Mouse (Mus musculus) kidney, postnatal 10 days (tissue): ENCODE measurements at regions not wholly inside any gene's neighbourhood (a gene's known extent, or its start where the extent isn't known, plus 50 kb on each side); places are given as distances from the start of the nearest gene placed in this dataset.

ENCODE experiments used
- DNase-seq: peaks from one replicate; pipeline ENCODE4 v3.0.0; 2021; ENCODE audit warnings: mixed read lengths

DNA sequence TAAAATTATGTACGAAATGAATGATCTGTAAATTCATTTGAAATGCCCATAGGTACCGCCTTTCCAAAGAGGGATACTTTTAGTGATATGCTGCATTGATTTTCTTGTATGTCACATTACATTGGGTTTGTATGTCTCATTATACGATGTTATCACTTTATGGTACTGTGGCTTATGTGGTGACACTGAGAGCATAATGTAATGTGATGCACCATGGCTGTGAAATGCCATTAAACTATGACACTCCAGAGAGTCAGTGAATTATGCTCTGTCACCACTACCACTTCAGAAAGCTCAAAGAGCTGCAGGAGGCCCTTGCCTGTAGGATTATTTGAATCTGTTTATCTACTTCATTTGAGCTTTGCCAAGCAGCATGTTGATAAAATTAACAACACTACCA lies 695.4 kb upstream of the Slc10a2 start:
- no peak for DNase-seq

DNA sequence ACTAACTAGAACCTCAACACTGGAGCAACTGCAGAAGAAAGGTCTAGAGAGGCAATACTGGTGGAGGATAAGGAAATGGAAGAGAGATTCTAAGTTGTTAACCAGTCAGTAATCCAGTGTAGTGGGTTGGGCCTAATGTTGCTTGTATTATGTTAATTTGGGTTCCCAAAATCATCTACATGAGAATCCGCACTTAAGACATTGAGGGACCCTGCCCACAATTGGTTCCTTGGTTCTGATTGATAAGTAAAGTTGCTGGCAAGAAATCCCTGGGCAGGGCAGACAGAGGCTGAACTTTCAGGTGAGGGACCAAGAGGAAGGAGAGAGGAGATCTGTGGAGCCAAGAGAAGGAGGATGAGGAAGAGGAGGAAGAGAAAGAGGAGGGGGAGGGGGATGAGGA lies 651.2 kb upstream of the Slc10a2 start:
- DNase-seq: no peak

DNA sequence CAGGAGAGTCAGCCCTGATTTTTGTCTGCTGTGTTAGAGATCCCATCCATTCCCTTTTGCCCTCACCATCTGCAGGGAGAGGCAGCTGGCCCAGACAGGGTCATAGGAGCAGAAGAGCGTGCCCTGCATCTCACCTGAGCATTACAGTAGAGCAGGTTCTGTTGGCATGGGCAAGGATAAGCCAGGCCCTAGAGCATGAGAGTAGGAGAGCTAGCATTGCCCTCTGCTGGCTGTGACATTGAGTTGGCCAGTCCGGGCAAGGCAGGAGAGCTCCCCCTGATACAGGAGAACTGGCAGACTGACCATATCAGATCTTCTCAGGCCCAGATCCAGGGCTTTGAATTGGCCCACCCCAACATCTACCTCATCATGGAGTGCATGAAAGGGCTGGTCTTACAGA lies 634.4 kb upstream of the Slc10a2 start:
- DNase-seq: peak; percentile 16

DNA sequence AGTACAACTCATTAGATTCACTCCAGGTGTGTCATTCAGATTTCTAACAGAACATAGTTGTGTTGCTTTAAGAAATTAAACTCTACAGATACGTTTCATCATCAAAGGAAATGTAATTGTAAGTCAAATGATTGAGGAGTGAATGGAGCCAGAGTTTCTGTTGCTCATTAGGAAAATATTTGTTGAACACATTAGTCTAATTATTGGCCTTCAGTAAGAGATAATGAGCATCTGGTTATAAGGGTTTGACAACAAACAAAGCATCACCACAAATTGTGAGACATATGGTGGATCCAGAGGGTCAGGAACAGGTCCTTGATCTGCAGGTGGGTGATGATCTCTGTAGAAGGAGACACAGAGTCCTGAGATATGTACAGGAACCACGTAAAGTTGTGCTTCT lies 622.3 kb upstream of the Slc10a2 start:
- DNase-seq: no peak

DNA sequence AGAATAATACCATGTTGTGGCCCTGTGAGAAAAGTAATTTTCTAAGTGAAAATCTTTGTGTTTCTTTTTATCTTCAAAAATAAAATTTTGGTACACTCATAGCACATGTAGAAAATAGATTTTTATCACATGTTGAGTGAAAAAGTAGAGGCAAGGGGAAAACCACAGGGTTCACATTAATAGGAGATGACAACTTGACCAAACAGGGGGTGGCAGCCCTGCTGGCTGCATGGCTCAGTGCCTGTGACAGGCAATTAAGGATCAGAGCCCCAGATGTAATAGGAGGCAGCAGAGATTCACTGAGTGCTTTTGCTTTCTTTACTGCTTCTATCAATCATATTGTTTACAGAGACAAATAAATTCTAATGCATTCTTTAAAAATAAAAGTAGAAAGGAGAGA lies 582.8 kb upstream of the Slc10a2 start:
- DNase-seq: no peak

DNA sequence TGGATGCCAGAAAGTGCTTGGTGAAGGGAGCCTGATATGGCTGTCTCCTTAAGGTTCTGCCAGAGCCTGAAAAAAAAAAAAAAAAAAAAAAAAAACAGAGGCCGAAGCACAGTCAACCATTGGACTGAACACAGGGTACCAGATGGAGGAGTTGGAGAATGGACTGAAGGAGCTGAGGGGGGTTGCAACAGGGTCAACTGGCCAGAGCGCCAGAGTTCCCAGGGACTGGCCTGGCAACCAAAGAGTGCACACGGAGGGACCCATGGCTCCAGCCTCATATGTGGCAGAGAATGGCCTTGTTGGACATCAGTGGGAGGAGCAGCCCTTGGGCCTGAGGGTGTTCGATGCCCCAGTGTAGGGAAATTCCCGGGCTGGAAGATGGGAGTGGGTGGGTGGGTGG lies 569.8 kb upstream of the Slc10a2 start:
- no peak for DNase-seq
